Comparison of ENCODE assay signal across 7 mouse cellular contexts in genomic region chr19:4417183-4417582, GRCm38 (mm10). TPM values are rescaled to one million over a fixed set of nuclear protein-coding genes. Genes with fewer than 3 reads are reported as not detected.
A peak's percentile ranks its signal among the peaks of the same experiment; 100 is the strongest.
DNase-seq lines count a peak whose midpoint lies in the region; ATAC-seq and TF ChIP-seq lines count a peak whose summit lies in the region.

No protein-coding gene starts in this region.

- TF ChIP-seq CTCF in liver, postnatal 0 days (IDR thresholded peaks at IDR 0.05; ENCODE audit: low read depth), result peak; percentile 90

- ATAC-seq in cerebellum, adult (ENCODE audit: insufficient number of reproducible peaks, low FRiP score, low TSS enrichment), result peak; percentile 56; the same call in 1 of the 2 replicates
- ATAC-seq in liver, postnatal 0 days, result peak; percentile 80

- 0% methylated on average over 1 of the region's 1 CpGs for WGBS in liver, postnatal 0 days (ENCODE audit: insufficient replicate concordance)

- DNase-seq in A20 (ENCODE audit: low read depth, low spot score), result peak; percentile 72
- peak; percentile 62 for DNase-seq in CD4-positive helper T cell, adult 2 months (ENCODE audit: low read depth, low spot score)
- peak; percentile 58 to 60 for DNase-seq in gastrocnemius, adult 8-10 months (ENCODE audit: low spot score in 2 of 2)
- peak; percentile 67 to 86 for DNase-seq in kidney, adult 8-10 months
- peak; percentile 79 for DNase-seq in liver, postnatal 0 days
- peak; percentile 39 for DNase-seq in skeletal muscle tissue, adult 2 months (ENCODE audit: low read depth, low spot score)

- no peak for TF ChIP-seq EP300 in liver, postnatal 0 days (IDR thresholded peaks at IDR 0.05; ENCODE audit: low read depth)

- H3K9ac ChIP-seq in liver, postnatal 0 days (replicated peaks), result no peak overlapping the region

- no peak overlapping the region for H3K4me2 ChIP-seq in liver, postnatal 0 days (ENCODE audit: low read depth, low read length)

- peaks cover 13% of the 10 kb centered on the region for H3K4me1 ChIP-seq in liver, postnatal 0 days (ENCODE audit: insufficient read depth)

- H3K4me3 ChIP-seq in liver, postnatal 0 days (ENCODE audit: low read depth, low read length), result no peak overlapping the region

- no peaks in the 10 kb centered on the region for H3K9me3 ChIP-seq in liver, postnatal 0 days (ENCODE audit: low read length)

- no peaks in the 10 kb centered on the region for H3K36me3 ChIP-seq in liver, postnatal 0 days (replicated peaks; ENCODE audit: insufficient read depth, low read length)

- no peak overlapping the region for H3K27ac ChIP-seq in liver, postnatal 0 days (ENCODE audit: low read depth)

- no peaks in the 10 kb centered on the region for H3K27me3 ChIP-seq in liver, postnatal 0 days (ENCODE audit: insufficient read depth, low read length)

RNA-seq across cellular contexts. Expression of gene Kdm2a, which starts 19.1 kb away (rescaled TPM):
- total RNA-seq in gastrocnemius, adult 8-10 months (2022), result 10 to 100 TPM; 30.2 to 37.7 (median 37.2) TPM
- polyA plus RNA-seq in liver, postnatal 0 days (2015; fragmentation: Nextera tagmentation; extraction: Ambion mirVana), result 7.8 and 8.5 TPM in 2 replicates

RNA-seq across cellular contexts. Expression of gene Rhod, which starts 22.0 kb away (rescaled TPM):
- under 1 TPM; 0.39 to 0.64 (median 0.55) TPM for total RNA-seq in gastrocnemius, adult 8-10 months (2022)
- 14.8 and 19.0 TPM in 2 replicates for polyA plus RNA-seq in liver, postnatal 0 days (2015; fragmentation: Nextera tagmentation; extraction: Ambion mirVana)
